Mouse (Mus musculus): ENCODE results near the gene Apoa2. TPM values are rescaled to one million over a fixed set of nuclear protein-coding genes. Genes with fewer than 3 reads are reported as not detected.

Apoa2 gene
- polyA plus RNA-seq, 1 experiment from 2014 or later: 4.0 TPM

DNA sequence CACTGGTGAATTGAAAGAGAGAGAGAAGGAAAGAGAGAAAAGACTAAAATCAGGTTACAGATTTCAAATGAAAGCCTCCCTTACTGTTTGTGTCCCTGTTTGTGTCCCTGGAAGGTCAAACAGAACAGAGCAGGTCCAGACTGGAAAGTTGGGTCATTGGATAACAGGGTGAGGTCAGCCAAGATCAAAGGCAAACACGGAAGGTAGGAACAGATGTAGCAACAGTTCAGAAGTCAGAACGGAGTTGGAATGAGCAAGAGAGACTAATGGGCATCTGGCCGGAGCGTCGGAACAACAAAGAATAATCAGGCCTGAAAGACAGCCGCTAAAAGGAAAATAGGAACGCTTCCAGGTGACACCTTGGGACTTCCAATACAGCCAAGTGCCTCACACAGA, 20.6 kb upstream of the Apoa2 start:
- DNase-seq (ENCODE audit: low spot score): no peak

DNA sequence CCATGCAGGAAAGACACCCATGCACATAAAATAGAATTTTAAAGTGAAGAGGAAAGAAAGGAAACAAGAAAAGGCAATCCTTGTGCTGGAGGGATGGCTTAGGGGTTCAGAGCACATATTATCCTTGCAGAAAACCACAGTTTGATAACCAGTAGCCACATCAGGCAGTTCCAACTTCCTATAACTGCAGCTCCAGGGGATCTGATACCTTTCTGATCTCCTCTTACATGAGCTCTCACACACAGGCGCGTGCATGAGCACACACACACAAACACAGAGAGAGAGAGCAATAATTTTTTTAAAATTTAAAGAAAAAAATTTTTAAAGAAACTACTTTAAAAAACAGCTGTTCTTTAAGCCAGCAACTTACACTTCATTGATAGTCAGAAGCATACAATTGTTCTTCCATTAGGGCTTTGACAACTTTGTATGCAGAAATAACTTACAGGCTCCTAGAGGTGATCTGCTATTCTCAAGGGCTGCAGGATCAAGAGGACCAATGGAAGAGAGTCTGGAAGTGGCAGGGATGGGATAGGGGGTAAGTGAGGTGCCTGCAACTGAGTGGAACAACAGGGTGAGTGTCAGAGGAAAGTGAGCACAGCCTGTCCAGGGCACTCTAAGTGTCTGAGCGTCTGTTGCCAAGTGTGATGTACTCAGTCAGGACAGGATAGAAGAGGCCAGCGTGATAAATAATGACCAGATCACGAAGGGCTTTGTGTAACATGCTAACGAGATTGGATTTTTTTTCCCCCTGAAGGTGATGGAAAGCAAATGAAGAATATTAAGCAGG, 19.0 kb upstream of the Apoa2 start:
- no peak for DNase-seq (ENCODE audit: low spot score)

DNA sequence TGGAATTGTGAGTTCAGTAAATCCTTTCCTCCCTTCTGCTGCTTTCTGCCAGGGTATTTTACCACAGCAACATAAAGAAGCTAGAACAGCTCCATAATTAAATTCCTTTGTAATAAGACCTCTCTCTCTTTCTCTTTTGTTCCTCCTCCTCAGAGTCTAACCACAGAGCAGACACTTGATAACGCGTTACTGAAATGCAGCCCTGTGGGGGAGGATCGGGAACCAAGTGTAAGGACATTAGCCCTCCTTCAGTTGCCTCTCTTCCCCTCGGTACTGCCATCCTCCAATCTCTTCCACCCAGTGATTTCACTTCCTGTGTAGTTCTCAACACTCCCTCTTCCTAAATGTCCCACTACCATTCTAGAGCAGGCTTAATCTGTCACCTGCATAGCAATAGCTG, 15.4 kb upstream of the Apoa2 start:
- no peak for DNase-seq (ENCODE audit: low spot score)

DNA sequence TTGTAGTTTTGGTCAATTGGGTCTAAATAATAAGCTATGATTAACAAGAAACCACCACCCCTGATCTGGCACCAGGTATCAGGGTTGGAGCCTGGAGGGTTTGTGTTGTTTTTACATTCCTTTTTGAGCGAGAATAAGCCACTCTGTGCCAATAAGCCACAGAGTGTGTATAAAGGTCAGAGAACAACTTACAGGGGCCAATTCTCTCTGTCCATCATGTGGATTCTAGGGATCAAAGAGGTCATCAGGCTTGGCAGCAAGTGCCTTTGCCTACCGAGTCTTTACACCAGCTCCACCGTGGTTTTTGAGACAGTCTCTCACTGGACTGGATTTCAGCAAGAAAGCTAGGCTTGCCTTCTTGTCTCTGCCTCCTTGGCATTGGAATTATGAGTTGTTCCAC, 12.0 kb upstream of the Apoa2 start:
- no peak for DNase-seq (ENCODE audit: low spot score)

DNA sequence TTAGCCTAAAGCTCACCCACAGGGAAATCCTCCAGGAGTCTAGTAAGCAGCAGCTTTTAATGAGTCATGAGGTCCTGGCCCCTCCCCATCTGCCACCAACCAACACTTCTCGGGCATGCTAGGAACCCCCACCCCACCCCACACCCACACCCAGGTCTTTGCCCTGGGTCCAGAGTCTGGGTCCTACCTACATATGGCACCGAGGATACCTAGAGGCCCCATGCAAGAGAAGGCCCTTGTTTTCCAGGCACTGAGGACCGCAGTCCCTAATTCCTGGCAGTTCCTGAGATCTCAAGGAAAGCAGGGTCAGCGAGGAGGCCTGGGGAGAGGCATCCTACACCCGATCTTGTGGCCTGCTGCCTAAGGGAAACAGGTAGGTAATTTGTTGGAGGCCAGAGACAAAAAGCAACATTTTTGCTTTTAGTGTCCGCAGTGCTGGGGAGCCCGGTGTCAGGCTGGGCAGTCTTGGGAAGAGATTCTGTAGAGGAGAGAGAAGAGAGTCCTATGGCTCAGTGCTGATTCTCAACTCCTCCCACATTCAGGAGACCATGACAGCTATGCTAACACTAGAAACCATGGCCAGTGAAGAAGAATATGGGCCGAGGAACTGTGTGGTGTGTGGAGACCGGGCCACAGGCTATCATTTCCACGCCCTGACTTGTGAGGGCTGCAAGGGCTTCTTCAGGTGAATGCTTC, 10.9 kb upstream of the Apoa2 start, which contains the start of gene Nr1i3:
TSS of gene Nr1i3 (plus strand) at position 170 of the 696 bp plus-strand sequence.
- DNase-seq (ENCODE audit: low spot score): no peak

DNA sequence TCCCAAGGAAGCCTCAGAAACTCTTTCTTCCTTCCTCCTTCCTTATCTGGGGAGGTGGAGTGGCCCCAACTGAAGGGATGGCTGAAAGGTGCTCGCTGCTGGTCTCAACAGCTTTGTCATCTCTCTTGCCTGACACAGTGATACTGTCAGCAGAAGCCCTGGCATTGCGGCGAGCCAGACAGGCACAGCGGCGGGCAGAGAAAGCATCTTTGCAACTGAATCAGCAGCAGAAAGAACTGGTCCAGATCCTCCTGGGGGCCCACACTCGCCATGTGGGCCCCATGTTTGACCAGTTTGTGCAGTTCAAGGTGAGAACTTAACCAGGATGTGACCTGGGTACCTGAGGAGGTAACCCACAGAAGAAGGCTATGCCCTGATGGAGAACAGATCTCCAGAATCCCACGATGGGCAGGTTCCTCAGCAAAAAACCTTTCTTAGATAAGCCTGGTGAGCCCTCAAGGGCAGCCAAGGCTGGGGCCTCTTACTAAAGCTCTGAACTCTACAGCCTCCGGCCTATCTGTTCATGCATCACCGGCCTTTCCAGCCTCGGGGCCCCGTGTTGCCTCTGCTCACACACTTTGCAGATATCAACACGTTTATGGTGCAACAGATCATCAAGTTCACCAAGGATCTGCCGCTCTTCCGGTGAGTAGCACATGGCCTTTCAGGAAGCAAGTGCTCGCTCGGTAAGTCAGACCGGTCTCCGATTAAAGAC, 8.5 kb upstream of the Apoa2 start:
- DNase-seq (ENCODE audit: low spot score): no peak

DNA sequence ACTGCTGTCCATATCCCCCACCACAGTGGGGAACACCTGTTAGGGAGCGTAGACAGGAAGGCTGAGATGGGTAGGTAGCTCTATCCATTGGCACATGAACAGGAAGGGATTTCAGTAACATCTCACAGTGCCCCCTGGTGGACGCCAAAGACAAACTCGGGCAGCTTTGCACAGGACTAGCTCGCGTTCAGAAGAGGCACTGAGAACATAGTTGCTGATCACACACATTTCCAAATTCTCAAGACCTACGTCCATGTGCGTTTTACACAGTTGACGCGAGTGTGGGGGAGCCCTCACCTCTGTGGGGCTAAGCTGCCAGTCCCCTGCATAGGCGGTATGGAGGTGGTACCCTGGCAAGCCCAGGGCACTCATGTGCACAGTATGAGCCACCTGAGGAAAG, 4.0 kb upstream of the Apoa2 start:
- peak; percentile 82 for DNase-seq (ENCODE audit: low spot score)

DNA sequence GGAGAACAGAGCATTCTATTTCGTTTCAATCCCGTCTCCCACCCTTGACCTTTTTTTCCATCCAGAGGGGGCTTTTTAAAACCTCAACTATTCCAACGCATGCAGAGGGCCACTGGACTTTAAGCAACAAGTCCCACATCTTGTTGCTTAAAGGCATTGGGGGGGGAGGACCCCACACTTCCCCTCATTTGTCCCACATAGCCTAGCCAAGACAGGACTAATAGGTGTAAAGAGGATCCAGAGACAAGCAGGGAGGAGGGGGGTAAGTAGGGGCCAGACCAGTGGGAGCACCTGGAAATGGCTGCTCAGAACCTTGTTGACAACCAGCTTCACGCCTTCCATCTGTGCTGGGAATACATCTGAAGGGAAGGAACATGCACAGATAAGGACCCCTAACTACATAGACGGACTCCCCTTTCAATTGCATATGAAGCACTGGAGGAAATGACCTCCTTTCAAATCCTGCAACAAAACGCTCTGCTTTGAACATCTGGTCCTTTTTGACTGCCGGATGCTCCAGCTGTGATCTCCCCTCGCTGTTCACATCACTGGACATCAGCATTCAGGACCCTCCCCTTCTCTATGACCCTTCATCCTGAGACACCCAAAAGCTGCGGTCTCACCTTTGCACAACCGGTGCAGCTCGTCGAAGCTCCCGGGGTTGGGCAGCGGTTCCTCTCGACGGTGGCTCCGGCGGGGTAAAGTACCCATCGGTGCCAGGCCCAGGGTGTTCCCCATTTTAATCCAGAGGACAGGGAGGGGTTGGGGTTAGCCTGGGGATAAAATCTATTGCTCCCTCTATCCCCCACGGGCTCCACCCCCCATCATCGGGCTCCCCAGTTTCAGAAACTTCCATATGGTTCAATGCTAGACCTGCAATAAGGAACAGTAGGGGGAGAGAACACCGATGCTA, 3.3 kb upstream of the Apoa2 start:
- peak; percentile 21 for DNase-seq (ENCODE audit: low spot score)

DNA sequence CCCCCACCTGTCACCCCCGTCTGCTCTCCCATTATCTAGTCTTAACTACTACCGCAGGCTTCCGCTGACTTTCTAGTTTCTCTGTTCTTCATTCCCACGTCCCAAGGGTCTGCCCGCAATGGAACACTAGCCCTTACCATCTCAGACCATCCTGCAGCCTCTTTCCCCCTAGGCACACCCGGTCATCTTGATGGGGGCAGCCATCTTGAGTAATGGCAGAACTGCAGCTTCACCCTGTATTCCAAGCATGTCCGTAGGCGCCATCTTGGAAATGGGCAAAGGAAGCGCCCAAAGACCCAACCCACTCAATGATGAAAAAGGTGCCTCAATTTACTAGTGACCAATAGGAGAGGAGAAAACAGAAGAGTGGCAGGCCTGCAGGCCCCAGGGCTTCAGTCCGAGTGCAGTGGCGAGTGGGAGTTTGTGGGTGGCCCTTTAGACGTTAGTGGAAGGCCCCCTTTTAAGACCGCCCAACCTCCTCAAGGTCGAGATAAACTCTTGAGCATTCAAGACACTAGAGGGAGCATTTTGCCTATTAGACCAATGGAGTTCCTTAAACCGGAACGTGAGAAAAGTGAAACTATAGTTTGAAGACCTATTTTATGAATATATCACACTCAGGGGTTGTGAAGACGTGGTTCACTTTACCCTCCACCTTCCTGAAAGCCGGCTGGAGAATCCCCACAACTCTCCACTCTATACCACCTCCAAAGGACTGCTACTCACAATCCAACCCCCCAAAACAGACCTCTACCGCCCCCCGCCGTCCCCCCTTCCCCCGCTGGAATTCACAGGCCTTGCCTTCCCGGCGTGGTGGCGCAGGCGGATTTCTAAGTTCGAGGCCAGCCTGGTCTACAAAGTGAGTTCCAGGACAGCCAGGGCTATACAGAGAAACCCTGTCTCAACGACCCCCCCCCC, 2.4 kb upstream of the Apoa2 start, which contains the start of gene Tomm40l:
TSS of gene Tomm40l (minus strand) at position 277 of the 918 bp plus-strand sequence.
- DNase-seq (ENCODE audit: low spot score): peak; percentile 96

DNA sequence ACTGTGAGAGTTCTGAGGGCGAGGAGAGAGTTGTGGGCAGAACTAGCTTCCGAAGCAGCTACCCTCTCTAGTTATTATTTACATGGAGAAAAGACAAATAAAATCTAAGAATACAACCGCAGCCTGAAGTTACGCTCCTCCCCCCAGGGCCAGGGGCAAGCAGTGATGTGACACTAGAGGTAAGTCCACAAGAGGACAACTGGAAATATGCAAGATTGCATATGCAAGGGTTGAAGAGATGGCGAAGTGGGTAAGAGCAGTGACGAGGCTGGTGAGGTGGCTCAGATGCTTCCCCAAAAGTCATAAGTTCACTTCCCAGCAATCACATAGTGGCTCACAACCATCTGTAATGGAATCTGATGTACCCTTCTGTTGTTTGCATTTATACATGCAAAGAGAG, 1.7 kb upstream of the Apoa2 start:
- DNase-seq (ENCODE audit: low spot score): no peak

DNA sequence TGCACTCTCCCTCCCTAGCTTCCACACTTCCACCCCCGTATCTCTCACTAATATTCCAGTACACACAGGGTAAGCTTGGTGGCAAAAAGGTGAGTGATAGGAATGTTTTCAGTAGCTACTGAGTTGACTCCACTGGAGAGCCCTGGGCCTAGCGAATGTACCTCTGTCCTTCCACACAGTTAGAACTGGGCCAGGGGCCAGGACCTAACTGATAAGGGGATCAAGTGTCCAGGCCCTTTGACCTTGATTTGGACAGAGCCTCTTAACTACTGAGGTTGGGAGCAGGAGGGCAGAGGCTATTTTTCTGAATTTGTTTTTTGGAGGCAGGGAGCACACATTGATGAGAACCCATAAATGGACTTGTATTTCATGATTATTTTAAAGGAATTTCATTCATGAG, 1.1 kb upstream of the Apoa2 start:
- no peak for DNase-seq (ENCODE audit: low spot score)

DNA sequence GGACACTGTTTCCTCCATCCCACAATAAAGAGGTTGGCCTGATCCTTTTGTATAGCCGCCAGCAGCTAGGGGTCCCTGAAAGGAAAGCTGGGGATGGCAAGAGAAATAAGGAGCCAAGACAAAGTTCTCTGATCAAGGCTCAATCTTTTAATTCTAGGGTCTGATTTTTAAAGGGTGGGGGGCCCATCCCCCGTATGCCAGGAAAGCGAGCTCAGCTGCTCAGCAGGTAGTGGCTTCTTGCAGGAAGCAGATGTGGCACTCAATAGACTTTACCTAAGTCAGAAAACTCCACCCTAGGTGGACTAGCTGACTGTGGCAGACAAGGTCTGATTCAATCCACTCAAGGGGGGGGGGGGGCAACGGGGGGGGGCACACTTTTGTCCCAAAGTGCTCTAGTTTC, 1.9 kb downstream of the Apoa2 start:
- DNase-seq (ENCODE audit: low spot score): no peak

DNA sequence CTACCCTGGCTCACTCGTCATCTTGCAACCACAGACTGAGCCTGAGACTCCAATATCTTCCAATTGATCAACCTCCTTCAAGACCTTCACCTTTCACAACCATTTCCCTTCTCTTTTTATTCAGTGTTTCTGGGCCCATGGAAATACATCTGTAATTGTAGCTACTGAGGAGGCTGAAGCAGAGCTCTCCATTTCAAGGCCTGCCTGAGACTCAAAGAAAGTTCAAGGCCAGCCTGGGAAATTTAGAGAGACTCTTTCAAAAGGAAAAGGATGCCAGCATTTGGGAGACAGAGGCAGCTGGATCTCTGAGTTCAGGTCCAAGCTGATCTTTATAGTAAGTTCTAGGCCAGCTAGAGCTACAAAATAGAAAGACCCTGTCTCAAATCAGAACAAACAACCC, 3.0 kb downstream of the Apoa2 start:
- DNase-seq (ENCODE audit: low spot score): no peak

DNA sequence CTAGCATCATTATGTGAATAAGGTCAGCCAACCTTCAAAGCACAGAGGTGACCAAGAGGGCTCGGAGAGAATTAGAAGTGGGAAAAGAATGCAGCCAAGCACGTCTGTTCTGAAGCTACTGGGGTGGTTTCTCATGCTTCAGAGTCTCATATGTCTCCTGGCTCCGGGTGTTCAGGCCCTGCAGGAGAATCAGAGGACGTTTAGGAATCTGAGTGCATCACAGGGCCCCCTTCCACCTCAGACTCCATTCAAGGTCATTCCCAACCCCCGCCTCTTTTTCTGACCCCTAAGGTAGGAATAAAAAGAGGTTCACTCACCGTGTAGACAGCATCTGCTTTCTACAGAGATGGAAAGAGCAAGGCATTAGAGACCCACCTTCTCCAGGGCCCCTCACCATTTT, 4.9 kb downstream of the Apoa2 start:
- DNase-seq (ENCODE audit: low spot score): no peak

DNA sequence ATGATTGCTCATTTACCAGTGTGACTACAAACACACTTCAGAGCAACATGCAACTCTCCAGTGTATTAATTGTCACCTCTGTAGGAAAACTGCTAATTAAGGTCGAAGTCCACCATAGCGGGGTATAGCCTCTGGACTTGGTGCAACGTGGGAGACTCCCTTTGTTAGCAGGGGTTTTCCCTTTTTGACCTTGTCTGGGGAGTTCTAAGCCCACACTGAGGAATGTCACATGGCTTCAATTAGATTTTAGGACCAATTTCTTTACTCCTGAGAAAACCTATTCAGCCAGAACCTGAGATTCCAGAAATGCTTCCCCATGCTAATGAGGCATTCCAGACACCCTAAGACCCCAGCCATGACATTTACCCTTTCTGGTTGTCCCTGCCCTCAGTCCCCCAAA, 5.4 kb downstream of the Apoa2 start:
- no peak for DNase-seq (ENCODE audit: low spot score)

DNA sequence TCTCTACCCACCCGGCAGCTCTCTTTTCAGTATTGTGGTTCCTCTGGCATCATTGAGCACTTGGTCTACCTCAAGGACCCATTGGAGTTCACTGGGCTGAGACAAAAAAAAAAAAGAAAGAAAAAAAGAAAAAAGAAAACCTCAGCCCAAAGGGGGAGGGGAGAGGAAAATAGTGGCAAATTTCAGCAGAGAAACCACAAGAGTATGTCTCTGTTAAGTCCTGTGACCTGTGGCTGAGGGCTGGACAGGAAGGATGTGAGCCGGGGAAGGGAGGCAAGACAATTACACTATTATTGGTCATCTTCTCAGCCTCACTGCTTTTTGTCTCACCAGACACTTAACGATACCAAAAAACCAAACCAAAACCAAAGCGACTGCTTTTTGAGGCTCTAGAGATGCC, 7.0 kb downstream of the Apoa2 start:
- no peak for DNase-seq (ENCODE audit: low spot score)

DNA sequence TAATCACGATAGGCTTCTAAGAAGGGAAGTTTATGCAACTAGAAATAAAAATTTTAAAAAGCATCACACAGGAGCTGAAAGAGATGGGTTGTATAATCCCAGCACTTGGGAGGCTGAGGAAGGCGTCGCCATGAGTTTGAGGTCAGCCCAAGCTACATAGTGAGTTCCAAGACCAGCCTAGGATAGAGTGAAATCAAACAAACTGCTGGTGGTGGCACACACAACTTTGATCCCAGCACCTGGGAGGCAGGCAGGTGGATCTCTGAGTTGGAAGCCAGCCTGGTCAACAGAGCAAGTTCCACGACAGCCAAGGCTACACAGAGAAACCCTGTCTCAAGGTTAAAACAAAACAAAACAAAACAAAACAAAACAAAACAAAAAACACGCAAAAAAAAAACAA, 7.5 kb downstream of the Apoa2 start:
- no peak for DNase-seq (ENCODE audit: low spot score)

DNA sequence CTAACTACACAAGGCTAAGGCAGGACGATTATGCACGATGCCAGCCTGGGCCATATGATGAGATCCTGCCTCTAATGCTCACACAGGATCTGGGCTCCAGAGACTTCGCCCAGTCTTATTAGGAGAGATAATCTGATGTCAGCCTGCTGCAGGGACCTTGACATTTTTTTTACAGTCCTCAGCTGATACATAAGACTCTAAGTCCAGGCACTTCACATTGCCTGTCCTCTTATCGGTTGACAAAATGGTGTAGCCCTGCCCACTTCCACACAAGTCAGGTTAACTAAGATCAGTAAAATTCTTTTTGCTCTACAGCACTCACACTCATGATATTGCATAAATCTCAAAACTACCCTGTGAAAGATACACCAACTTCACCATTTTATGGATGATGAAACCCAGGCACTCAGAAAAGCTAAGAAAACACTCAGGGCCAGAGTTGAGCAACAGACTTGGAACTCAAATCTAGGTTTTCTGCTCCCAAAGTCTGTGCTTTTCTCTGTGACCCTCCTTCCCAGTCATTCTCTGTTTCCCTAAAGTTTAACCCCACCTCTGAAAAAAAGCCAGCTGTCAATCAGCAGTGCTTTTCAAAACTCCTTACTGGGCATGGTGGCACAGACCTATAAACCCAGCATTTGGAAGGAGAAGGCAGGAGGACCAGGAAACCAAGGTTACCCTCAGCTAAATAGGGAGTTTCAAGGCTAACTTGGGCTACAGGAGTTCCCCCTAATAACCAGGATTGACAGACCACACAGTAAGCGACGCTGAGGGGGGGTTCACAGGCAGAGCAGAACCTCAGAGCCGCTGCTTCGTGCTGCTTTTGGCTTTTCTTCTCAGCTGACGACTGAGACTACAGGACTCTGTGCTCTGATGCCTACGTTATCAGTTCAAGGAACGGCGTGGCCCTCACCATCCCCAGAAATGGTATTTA, 8.2 kb downstream of the Apoa2 start:
- no peak for DNase-seq (ENCODE audit: low spot score)

DNA sequence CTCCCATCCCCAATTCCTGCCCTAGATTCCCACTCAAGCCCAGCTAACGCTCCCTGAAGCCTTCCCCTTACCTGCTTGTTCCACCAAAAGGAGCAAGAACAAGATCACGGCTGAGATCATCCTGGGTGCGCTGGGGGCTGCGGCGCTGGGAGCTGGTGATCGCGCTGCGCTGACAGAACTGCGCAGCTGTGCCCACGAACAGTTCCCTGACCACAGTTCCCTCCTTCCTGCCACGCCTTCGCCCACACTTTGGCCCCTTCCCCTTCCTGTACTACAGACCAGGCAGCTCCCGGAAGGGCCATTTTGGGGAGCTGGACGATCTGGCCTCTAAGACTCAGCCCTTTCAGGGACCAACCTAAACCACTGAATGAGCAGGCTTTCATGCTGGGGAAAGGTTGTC, 9.3 kb downstream of the Apoa2 start, which contains the start of gene Fcer1g:
TSS of gene Fcer1g (minus strand) at position 240 of the 400 bp plus-strand sequence.
- DNase-seq (ENCODE audit: low spot score): peak; percentile 6

All from thymus, postnatal 0 days (tissue).